Mouse (Mus musculus) G1E-ER4 (cell line): ENCODE results near the gene Gm9044. TPM values are rescaled to one million over a fixed set of nuclear protein-coding genes. Genes with fewer than 3 reads are reported as not detected.
"Not testable (repeated sequence)": the region's sequence is repeated elsewhere in the genome, so short reads cannot be mapped to it uniquely, and the experiment has no call there.

ENCODE experiments used
- GATA1 ChIP-seq: IDR thresholded peaks from one replicate; pipeline ENCODE4 v1.8.0; 2012; ENCODE audit warnings: low read length, inconsistent platforms
- polyA plus RNA-seq: library from polyadenylated mRNA; stranded (reverse); fragments of >175 nt; gene quantifications from 2 replicates; pipeline ENCODE4 v1.2.3, GENCODE M21; 2012

Gm9044 gene
- polyA plus RNA-seq, result not detected in 2 replicates

DNA sequence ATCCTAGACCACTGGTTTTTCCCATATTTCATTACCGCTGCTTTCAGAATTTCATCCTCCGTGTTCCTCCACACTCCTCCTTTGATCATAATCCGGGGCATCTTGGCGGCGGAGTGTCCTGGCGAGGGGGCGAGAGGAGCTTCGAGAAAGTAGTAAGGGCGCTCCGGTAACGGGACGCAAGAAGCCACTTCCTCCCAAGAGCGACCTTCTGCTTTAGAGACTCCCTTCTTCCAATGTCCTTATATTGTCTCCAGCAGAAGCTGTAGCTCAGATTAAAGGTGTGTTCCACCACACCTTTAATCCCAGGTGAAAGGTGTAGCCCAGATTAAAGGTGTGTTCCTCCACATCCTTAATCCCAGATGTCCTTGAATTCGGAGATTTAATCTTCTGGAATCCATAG, at the start of gene Gm9044:
Gene Gm9044, minus strand, starts transcription at position 101 of the 400 bp plus-strand sequence.
- TF ChIP-seq GATA1, result not testable (repeated sequence)

DNA sequence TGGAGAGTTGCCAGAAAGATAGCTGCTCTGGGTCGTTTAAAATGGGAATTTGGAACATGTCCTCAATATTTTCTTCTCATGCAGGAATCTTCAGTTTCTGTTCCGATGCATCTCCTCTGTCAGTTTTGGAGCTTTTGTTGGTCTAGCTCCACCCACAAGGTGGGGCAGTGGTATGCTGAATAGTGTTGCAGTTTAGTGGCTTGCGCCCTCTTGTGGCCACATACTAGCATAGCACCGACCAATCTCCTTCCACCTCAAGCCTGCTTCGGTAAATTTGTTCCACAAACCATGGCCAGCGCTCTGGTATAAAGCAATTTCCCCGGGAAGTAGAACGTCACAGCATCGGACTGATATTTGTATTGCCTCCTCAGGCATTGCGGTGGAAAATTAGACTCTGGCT, 38.2 kb upstream of the Gm9044 start:
- TF ChIP-seq GATA1, result no peak

DNA sequence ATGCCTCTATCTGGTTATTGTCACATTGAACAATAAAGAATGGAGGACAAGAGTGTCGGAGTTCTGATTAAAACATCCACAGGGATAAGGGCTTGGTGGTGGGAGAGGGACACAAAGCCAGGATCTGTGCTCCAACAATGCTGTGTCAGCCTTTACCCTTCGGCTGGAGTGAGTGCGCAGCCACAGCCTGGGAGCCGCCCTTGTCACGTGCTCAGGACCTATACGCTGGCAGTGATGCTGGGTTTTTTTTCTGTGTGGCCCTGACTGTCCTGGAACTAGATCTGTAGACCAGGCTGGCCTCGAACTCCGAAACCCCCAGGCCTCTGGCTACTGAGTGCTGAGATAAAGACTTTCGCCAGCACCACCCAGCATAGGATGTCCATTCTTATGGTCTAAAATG, 37.3 kb upstream of the Gm9044 start:
- no peak for TF ChIP-seq GATA1

DNA sequence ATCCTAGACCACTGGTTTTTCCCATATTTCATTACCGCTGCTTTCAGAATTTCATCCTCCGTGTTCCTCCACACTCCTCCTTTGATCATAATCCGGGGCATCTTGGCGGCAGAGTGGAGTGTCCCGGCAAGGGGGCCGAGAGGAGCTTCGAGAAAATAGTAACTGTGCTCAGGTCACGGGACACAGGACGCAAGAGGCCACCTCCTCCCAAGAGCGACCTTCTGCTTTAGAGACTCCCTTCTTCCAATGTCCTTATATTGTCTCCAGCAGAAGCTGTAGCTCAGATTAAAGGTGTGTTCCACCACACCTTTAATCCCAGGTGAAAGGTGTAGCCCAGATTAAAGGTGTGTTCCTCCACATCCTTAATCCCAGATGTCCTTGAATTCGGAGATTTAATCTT, 21.8 kb upstream of the Gm9044 start, which contains the start of gene Gm9049:
Gene Gm9049, minus strand, starts transcription at position 101 of the 400 bp plus-strand sequence.
- not testable (repeated sequence) for TF ChIP-seq GATA1

DNA sequence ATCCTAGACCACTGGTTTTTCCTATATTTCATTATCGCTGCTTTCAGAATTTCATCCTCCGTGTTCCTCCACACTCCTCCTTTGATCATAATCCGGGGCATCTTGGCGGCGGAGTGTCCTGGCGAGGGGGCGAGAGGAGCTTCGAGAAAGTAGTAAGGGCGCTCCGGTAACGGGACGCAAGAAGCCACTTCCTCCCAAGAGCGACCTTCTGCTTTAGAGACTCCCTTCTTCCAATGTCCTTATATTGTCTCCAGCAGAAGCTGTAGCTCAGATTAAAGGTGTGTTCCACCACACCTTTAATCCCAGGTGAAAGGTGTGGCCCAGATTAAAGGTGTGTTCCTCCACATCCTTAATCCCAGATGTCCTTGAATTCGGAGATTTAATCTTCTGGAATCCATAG, 16.4 kb upstream of the Gm9044 start, which contains the start of gene Gm9048:
Gene Gm9048, minus strand, starts transcription at position 101 of the 400 bp plus-strand sequence.
- TF ChIP-seq GATA1, result not testable (repeated sequence)

DNA sequence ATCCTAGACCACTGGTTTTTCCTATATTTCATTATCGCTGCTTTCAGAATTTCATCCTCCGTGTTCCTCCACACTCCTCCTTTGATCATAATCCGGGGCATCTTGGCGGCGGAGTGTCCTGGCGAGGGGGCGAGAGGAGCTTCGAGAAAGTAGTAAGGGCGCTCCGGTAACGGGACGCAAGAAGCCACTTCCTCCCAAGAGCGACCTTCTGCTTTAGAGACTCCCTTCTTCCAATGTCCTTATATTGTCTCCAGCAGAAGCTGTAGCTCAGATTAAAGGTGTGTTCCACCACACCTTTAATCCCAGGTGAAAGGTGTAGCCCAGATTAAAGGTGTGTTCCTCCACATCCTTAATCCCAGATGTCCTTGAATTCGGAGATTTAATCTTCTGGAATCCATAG, 10.9 kb upstream of the Gm9044 start, which contains the start of gene Gm9046:
Gene Gm9046, minus strand, starts transcription at position 101 of the 400 bp plus-strand sequence.
- TF ChIP-seq GATA1, result not testable (repeated sequence)

DNA sequence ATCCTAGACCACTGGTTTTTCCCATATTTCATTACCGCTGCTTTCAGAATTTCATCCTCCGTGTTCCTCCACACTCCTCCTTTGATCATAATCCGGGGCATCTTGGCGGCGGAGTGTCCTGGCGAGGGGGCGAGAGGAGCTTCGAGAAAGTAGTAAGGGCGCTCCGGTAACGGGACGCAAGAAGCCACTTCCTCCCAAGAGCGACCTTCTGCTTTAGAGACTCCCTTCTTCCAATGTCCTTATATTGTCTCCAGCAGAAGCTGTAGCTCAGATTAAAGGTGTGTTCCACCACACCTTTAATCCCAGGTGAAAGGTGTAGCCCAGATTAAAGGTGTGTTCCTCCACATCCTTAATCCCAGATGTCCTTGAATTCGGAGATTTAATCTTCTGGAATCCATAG, 5.5 kb upstream of the Gm9044 start, which contains the start of gene Gm9045:
Gene Gm9045, minus strand, starts transcription at position 101 of the 400 bp plus-strand sequence.
- TF ChIP-seq GATA1, result not testable (repeated sequence)

DNA sequence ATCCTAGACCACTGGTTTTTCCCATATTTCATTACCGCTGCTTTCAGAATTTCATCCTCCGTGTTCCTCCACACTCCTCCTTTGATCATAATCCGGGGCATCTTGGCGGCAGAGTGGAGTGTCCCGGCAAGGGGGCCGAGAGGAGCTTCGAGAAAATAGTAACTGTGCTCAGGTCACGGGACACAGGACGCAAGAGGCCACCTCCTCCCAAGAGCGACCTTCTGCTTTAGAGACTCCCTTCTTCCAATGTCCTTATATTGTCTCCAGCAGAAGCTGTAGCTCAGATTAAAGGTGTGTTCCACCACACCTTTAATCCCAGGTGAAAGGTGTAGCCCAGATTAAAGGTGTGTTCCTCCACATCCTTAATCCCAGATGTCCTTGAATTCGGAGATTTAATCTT, 5.3 kb downstream of the Gm9044 start, which contains the start of gene Gm9040:
Gene Gm9040, minus strand, starts transcription at position 101 of the 400 bp plus-strand sequence.
- not testable (repeated sequence) for TF ChIP-seq GATA1

DNA sequence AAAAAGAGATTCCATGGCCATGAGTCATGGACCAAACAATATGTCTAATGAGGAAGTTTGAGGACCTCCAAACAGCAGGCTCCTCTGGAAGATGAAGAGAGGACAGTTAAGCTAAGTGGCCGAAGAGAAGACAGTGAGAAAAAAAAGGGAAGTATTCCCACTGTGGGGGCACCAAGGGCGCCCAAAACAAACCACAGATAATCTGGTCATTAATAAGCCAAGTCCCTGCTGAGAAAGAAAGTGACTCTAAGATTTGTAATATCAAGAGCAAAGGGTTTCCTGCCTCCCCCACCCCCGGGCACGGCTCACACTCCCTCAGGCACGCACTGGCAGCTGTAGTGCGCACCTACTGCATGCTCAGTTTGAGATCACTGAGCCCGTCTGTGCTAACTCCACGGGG, 13.2 kb downstream of the Gm9044 start:
- no peak for TF ChIP-seq GATA1

DNA sequence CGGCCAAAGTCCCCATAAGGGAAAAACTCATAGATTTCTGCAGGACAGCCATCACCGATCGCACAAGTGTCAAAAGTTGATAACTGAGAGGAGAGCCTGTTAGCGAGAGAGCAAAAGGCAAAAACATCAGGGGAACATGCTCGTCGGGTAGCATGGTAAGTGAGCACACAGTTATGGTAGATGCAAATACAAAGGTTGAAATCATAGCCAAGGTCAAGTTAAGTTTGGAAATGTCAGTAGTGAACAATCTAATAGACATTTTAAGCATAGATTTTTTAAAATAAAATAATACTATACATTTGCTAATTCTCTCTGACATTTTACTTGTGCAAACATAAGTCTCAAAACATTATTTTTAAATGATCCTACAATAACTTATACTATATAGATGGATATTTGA, 37.3 kb downstream of the Gm9044 start, which contains the start of gene Iltifb:
Gene Iltifb, minus strand, starts transcription at position 101 of the 400 bp plus-strand sequence.
- TF ChIP-seq GATA1, result no peak

Other genes starting within 250 kb of the Gm9044 start
- gene Mdm1, start 190.6 kb downstream of the Gm9044 start, polyA plus RNA-seq, result 15.3 and 20.6 TPM in 2 replicates
- not detected in 2 replicates for gene Il22, start 127.5 kb downstream of the Gm9044 start, polyA plus RNA-seq
- gene Gm32717, start 91.6 kb downstream of the Gm9044 start, polyA plus RNA-seq, result not detected in 2 replicates
- not detected in 2 replicates for gene Gm32802, start 73.7 kb downstream of the Gm9044 start, polyA plus RNA-seq
- not detected in 2 replicates for gene Iltifb, start 37.4 kb downstream of the Gm9044 start, polyA plus RNA-seq
- not detected in 2 replicates for gene Gm9040, start 5.4 kb downstream of the Gm9044 start, polyA plus RNA-seq
- not detected in 2 replicates for gene Gm9045, start 5.4 kb upstream of the Gm9044 start, polyA plus RNA-seq
- gene Gm9046, start 10.8 kb upstream of the Gm9044 start, polyA plus RNA-seq, result not detected in 2 replicates
- not detected in 2 replicates for gene Gm9048, start 16.3 kb upstream of the Gm9044 start, polyA plus RNA-seq
- not detected in 2 replicates for gene Gm9049, start 21.7 kb upstream of the Gm9044 start, polyA plus RNA-seq
- gene Ifng, start 108.6 kb upstream of the Gm9044 start, polyA plus RNA-seq, result not detected in 2 replicates